Mouse (Mus musculus) brain, embryonic 14.5 days (tissue): ENCODE measurements at regions not wholly inside any gene's neighbourhood (a gene's known extent, or its start where the extent isn't known, plus 50 kb on each side); places are given as distances from the start of the nearest gene placed in this dataset.

ENCODE experiments used
- CTCF ChIP-seq: fragments of 200-500 bp; IDR thresholded peaks from 2 replicates; pipeline ENCODE4 v1.5.1; 2012; ENCODE audit warnings: inconsistent platforms, mild to moderate bottlenecking, moderate library complexity, borderline replicate concordance; ENCODE audit not compliant: insufficient read depth, insufficient read length; ENCODE audit errors: extremely low read depth
- POLR2A ChIP-seq: fragments of 200-500 bp; IDR thresholded peaks from 2 replicates; pipeline ENCODE4 v1.6.1; 2012; ENCODE audit warnings: mild to moderate bottlenecking, inconsistent platforms, borderline replicate concordance; ENCODE audit not compliant: poor library complexity, insufficient read depth, insufficient read length, severe bottlenecking; ENCODE audit errors: extremely low read depth

DNA sequence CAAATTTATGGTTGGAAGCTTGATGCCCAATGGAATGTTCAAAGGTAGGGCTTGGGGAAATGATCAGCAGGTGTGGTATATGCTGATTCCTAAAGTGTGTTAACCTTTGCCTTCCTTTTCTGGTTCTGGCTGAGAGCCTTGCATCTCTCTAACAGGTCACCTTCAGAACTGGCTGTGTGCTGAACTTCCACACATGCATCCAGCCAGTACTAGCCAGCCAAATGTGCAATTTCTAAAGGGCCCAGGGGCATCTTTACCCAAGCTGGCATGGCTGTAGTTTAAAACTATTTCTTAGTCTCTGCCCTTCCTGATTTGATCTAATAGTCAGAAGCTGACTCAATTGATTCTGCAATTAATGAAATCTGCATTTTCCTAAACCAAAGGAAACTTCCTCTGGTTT is 68.6 kb upstream of the Dppa4 start:
- TF ChIP-seq CTCF, result no peak
- TF ChIP-seq POLR2A, result no peak
